Mouse (Mus musculus) heart, postnatal 4 days (tissue): Measurements from ENCODE around the gene Ifnl2. TPM values are rescaled to one million over a fixed set of nuclear protein-coding genes. Genes with fewer than 3 reads are reported as not detected.
"Not testable (repeated sequence)": the region's sequence is repeated elsewhere in the genome, so short reads cannot be mapped to it uniquely, and the experiment has no call there.

ENCODE experiments used
- DNase-seq: peaks from one replicate; pipeline ENCODE4 v3.0.0; 2021
- total RNA-seq, 2 experiments: library from RNA; stranded (reverse); gene quantifications; 2 replicates each; pipeline ENCODE4 v1.2.3; 2021

The Ifnl2 gene
- not detected for total RNA-seq

DNA sequence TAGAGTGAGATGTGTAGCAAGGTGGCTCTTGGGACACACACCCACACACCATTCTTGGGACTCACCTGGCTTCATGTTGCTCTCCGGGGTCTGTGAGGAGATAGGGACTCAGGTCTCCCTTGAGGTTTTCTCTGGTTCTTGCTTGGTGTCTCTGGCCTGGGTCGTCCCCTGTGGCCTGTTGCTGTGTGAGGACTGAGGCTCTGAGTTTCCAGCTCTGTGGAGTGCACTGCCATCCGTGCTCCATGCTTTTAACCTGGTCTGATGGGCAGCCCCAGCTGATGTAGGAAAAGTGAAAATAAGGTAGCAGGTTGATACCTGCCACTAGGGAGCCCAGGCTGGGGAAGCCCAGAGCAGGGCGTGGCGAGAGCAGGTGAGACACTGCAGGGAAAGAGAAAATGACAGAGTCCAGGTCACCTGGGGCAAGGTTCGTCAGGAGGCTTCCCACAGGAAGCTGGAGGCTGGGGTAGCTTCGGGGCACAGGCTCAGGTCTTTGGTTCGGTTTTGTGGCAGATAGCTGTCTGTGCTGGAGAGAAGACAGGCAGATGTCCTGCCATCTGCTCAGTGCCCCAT, at the start of gene Ifnl2:
Gene Ifnl2, minus strand, starts transcription at position 51 of the 570 bp plus-strand sequence.
- DNase-seq = not testable (repeated sequence)

DNA sequence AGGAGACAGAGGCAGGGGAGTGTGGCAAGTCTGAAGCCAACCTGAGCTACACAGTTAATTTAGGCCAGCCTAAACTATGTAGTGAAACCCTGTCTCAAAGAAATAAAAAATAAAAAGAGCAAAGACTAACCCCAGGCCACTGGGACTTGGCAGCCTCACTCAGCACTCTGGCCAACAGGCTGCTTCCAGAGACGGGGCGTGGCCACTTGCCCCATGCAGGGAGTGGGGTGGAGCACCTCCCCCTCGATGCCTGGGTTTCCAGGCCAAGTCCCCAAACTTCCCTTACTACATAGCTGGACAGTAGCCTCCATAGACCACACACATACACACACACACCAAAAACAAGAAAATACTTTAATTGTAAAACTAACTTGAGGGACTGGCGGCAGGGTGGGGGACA, 48.2 kb upstream of the Ifnl2 start:
- peak; percentile 69 for DNase-seq

DNA sequence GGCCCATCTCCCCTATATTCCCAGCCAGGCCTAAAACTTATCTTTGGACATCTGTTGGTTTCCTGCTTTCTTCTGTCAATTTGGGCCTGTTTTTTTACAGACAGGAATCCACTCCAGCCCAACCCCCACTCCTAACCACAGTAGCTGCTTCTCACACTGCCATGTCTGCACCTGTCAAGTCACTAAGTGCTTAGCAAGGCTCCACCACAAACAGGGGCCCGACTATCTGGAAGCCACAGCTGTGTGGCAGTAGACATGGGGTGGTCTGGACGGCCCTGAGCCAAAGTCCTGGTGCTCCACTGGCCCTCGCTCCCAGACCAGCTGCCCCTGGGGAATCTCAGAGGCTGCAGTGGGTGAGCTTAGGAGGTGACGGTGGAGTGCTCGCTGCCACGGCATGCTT, 47.5 kb upstream of the Ifnl2 start:
- DNase-seq = no peak

DNA sequence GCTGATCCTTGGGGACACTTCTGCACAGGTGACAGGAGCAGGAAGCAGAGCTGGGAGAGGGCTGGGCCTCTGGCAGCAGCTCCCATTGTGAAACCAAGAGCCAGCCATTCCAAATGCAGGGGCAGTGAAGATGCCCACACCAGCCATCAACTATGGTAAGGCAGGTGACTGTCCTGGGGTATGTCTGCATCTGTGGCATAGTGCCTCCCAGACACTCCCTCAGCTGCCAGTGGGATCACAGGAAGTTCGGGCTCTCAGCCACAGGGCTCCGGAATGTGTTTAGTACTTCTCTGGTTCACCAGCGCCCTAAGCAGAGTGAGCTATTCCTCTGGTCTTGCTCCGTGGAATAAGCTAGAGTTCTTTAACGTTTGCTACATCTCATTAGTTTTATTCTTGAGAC, 46.8 kb upstream of the Ifnl2 start:
- no peak for DNase-seq

DNA sequence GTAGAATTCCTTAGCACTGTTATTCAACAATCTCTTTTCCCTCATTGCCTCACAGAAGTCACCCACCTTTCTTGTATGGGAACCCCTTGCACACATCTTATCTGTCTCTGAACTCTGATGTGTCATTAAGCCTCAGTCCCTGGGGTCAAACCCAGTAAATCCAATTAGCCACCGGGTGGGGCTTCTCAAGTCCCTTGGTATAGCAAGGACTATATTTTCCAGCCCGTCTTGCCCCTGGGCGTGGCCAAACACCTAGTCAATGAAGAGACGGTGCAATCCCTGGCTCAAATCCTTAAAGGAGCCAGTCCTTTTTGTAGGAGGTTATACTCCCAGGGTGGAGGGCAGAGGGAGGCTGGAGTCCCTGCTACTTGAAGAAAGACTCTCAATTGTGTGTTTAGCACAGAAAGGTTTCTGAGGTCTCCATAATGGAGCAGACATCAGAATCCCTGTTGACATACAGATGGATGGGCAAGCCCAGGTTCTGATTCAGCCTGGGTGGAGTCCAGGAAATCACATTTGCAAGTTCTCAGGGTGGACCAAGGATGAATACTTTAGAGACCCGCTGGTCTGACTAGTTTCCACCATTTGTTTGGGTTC, 45.8 kb upstream of the Ifnl2 start:
- DNase-seq = no peak

DNA sequence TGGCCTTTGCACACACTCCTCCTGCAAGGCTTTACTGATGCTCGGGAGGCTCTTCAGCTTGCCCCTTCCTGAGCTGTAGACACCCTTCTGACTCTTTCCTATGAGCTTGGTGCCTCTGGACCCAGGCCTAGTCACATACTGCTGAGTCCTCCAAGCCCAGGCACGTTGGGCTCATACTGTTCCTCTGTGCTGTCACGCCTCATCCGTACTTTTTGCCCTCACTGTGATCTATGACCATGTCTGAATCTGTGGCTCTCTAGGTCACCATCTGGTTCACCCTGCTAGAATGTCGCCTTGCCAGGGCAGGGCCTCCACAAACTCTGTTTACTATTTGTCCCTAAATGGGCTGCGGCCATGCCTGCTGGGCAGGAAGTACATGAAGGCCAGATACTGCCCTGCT, 42.8 kb upstream of the Ifnl2 start:
- DNase-seq = no peak

DNA sequence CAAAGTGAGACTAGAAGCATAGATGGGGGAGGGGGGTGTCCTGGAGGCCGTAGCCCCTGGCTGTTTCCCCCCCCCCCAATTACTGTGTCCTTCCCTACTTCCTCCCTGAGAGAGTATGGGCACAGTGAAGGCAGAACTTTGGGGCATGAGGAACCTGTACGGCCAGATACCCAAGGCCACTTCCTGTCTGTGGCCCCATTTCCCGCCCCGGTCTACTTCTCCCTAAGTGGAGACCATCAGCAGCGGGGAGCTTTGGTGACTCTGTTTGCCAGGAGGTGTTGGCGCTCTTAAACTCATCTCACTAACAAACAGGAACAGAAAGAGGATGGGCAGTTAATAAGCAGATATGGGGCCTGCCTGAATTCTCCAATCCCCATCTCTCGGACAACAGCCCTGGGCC, 37.4 kb upstream of the Ifnl2 start:
- no peak for DNase-seq

DNA sequence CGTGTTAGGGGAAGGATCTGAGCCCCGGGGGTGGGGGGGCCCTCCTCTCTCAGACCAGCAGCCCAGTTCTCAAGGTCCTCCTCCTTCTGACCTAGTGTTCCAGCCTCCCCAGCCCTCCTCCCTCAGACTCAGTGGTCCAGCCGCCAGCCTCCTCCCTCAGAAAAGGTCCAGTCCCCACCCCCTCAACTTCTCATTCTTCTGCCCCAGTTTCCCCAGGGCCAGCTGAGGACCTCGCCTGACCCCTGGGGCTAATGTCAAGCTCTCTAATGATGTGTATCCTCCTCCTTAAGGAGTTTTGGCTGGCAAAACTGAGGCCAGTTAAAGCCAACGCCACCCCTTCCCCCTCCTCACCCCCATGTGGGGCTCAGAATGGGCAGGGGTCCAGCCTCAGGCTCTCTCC, 36.9 kb upstream of the Ifnl2 start, which contains the start of gene Nccrp1:
Gene Nccrp1, minus strand, starts transcription at position 101 of the 400 bp plus-strand sequence.
- DNase-seq = no peak

DNA sequence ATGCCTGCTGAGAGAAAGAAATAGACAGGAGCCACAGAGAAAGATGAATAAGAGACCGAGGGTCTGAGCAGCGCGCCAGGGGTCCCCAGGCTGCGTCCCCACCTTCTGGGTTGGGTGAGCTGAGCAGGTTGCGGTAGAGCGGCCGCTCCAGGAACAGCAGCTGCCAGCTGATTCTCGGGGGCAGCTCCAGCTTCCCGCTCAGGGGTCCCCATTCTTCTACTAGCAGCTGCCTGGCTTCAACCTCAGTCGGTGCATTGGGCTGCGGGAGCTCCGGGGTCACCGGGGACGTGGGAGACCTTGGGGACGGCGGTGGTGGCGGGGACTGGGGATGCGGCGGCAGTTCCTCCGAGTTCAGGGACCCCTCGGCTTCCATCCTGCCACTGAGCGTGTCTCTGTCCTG, 36.4 kb upstream of the Ifnl2 start:
- DNase-seq = no peak

DNA sequence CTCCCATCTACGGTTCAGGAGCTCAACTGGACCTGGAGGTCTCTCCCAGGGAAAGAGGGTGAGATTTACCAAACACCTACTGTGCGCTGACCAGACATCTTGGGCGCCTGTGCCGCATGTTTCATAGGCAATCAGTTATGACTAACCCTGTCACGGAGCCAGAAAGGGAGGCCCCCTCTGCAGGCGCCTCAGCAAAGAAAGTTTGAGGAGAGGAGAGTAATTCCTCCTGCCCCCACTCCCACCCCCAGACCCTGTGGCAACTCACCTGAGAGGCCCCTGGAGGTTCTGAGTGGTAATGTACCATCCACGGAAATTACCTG, 35.6 kb upstream of the Ifnl2 start:
- DNase-seq = no peak

DNA sequence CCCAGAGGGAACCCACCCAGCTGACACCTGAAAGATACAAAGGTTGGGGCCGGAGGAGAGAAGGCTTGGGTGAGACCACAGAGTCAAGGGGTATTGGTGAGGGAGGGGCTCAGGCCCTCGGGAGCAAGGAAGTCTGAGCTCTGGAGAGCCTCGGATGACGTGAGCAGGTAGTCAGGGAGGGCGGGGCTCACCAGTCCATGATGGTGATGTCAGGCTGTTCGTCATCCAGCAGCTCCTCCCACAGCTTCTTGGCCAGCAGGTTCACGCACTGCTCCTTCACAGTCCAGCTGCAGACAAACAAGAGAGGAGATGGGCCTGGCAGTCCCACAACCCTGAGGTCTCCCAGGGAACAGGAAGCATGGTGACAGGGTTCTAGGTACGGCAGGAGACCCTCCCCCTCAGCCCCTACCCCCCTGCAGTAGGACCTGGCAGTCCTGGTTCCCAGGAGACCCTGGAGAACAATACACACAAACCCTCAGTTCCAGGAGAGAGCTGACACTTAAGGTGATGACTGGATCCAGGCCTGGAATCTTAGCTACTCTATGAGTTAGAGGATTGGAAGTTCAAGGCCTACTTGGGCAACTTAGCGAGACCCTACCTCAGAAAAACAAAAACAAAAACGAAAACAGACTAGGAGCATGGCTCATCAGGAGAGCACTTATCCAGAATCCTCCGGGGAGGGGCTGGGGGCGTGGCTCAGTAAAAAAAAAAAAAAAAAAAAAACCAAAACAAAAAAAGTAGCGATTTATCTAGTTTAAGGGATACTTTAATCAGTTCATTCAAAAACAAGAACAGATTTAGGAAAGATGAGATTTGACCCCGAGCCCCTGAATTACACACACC, 35.0 kb upstream of the Ifnl2 start:
- no peak for DNase-seq

DNA sequence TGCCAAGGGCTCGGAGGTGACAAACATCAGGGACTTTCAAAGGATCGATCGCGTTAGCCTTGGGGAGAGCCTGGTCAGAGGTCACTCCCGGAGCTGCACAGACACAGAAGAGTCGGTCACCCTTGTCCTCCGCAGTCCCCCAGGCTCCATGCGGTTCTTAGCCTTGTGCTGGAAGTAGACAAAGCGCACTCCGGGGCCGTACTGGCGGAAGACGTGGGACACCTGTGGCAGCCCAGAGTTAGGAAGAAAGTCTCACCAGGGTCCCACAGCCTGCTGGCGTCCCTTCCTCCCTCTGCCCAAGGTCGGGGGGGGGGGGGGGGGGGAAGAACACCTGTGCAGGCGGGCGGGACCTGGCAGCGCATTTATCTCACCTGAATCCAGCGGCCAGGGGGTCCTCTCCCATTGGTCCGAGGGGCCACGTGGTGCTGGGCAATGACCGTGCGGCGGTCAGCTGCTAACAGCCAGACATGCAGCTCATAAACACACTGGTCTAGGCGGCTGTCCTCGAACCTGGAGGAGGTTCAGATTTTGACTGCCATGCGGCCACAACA, 33.9 kb upstream of the Ifnl2 start:
- no peak for DNase-seq

DNA sequence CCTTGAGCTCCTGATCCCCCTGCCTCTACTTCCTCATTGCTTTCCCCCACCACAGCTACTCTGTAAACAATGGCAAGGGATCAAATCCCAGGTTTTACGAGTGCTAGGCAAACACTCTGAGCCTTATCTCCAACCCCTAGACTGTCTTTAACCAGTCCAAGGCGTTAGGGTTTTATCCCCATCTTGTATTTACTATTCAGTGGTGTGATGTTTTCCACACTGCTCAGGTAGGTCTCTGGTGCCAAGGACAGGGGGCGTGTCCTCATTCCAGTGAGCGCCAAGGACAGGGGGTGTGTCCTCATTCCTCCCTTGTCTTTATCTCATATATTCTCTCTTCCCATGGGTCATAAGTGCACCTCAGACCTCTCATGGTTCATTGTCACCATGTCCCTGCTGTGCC, 30.3 kb upstream of the Ifnl2 start, which contains the start of gene Sycn:
Gene Sycn, plus strand, starts transcription at position 360 of the 400 bp plus-strand sequence.
- no peak for DNase-seq

DNA sequence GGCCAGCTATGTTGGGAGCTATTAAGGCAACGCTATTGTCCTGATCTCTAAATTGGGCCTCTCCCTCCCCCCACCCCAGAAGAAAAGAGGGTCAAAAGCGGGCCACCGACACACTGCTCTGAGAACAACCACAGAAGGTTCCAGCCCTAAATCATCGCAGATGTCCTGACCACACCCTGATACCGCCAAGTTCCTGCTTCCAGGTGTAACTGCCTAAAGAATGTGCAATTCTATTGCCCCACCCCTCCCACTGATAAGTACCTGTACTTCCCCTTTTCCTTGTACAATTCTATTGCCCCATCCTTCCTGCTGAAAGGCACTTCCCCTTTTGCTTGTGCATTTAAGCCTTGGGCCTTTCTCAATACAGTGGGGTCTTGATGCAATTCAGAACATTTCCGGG, 28.6 kb upstream of the Ifnl2 start:
- not testable (repeated sequence) for DNase-seq

DNA sequence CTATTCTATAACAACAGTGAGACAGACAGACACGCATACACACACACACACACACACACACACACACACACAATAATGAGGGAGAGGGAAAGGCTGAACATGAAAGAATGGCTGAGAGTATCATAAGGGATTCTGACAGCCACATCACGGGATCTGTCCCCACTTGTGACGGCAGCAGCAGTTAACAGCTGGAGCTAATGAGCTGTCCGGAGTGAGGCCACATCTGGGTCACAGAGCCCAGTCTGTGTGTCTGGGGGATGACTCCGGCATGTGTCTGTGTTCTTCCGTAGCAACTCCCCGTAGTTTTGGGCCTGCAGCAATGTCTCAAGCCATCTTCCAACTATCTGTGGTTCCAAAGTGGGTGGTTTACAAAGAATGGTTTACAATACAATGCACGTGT, 21.8 kb upstream of the Ifnl2 start:
- no peak for DNase-seq

DNA sequence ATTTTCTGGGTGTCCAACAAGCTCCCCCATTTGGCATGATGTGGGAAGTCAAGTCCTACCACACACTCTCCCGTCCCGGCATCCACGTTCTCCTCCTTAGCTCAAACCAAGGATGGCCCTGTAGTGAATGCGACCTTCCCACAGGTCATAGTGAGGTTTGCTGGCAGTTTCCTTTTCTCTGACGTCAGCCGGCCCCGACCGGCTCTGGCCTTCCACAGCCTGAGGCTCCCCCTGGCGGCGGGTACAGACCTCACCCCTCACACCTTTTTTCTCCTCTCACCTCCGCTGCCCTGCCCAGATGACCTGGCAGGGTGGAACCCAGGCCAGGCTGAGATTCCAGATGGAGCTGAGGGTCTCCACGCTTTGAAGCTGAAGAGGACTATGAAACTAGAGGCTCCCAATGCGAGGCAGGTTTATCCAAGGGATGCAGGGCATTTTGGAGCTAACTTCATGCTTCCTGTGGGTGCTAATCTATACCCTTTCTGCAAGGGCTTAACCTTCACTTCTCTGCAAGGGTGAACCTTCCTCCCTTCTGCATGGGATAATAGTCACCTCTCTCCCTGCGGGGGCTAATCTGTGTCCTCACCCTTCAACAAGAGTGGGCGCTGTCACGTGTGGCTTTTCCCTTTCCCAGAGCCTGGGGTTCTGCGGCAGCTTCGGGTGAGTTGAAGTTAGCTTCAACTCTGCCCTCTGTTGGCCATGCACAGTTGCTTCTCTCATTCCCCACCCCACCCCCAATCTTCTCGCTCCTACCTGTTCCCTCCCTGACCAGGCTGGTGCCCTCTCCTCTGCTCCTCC, 17.9 kb upstream of the Ifnl2 start:
- peak; percentile 89 for DNase-seq

DNA sequence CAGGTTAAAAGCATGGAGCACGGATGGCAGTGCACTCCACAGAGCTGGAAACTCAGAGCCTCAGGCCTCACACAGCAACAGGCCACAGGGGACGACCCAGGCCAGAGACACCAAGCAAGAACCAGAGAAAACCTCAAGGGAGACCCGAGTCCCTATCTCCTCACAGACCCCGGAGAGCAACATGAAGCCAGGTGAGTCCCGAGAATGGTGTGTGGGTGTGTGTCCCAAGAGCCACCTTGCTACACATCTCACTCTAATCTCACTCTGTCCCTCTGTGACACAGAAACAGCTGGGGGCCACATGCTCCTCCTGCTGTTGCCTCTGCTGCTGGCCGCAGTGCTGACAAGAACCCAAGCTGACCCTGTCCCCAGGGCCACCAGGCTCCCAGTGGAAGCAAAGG, 12.3 kb upstream of the Ifnl2 start, which contains the start of gene Ifnl3:
Gene Ifnl3, plus strand, starts transcription at position 301 of the 400 bp plus-strand sequence.
- not testable (repeated sequence) for DNase-seq

DNA sequence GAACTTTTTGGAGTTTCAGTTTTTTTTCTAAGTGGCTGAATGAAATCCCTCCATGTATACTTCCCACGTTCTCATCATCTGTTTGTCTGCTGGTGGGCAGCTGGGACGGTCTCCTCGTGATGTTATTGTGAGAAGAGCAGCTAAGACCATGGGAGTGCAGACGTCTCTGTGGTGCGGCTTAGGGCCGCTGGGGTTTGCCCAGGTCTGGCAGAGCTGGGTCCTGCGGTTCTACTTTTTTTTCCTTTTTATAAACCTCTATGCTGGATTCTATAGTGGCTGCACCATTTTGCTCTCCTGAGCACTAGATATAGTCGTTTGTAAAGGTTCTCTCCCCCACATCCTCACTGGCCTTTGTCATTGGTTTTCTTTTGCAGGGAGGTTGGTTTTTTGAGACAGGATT, 1.2 kb upstream of the Ifnl2 start:
- no peak for DNase-seq

DNA sequence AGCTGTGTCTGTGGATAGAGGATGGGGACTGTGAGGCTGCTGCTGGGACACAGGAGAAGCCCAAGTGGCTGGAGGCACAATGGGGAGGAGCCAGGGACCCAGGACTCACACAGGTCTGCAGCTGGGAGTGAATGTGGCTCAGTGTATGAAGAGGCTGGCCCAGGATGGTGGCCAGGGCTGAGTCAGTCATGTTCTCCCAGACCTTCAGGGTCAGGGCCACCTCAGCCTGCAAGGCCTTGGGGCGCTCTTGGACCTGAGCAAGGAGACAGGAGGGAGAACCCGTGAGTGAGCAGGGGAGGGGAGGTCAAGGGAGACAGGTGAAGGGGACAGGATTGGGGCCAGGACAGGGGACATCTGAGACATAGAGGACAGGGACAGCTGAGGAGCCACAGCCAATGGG, 1.1 kb downstream of the Ifnl2 start:
- not testable (repeated sequence) for DNase-seq

DNA sequence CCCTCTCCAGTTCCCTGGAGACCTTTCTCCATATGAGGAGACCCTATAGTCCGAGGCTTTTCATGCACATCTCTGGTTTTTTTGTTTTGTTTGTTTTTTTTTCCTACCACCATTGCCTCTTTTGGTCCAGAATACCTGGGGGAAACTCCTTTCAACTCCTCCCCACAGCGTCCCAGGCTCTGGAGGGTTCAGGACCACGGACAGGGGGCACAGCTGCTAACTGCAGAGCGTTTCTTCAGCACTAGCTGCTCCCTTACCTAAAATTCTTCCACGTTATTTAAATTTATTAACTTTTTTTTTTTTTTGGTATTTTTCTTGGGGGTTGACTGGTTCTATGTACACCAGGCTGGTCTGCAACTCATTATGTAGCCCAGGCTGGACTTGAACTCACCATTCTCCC, 4.7 kb downstream of the Ifnl2 start:
- DNase-seq = peak; percentile 32

DNA sequence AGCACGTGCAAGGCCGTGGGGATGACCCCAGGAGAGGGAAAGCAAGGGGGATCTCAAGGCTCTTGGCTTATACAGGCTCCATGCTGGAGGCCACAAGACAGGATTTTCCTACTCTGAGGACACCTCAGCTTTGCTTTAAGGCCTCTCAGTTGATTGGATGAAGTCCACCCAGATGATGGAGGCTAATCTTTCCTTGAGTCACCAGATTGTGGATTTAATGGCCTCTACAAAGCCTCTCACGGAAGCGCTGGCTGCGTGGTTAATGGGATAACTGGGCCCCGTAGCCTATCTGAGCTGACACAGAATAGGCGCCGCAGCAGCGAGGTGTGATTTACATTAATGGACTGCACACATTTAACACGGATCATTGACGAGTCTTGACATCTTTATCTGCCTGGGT, 14.8 kb downstream of the Ifnl2 start:
- no peak for DNase-seq

DNA sequence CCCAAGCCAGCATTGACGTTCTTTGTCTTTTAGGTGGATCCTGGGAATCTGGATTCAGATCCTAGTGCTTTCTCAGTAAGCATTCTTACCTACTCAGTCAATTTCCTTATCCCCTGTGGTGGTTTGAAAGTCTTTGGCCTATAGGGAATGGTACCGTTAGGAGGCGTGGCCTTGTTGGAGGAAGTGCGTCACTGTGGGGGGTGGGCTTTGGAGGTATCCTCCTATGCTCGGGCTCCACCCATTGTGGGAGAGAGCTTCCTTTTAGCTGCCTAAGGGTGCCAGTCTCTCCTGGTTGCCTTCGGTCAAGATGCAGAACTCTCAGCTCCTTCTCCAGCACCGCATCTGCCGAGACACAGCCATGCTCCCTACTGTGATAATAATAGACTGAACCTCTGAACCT, 17.9 kb downstream of the Ifnl2 start:
- DNase-seq = no peak

DNA sequence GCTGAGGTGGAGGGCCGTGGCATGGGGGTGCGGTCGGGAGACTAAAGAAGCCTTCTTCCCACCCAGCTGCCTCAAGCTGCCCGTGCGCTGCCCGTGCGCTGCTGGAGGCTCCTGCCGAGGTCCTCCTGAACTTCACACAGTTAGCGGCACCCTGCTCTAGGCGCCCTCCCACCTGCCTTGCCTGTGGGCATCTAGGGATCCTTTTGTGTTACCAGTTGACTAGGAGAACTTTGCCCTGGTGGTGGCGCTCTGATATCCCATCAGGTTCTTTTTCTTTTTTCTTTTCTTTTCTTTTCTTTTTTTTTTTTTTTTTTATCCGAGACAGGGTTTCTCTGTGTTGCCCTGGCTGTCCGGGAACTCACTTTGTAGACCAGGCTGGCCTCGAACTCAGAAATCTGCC, 19.4 kb downstream of the Ifnl2 start:
- no peak for DNase-seq
